Mouse (Mus musculus) ZHBTc4 (cell line): ENCODE results near the gene Sorbs1.

ENCODE experiments used
- DNase-seq: peaks from one replicate; pipeline ENCODE4 v3.0.0-alpha.2; 2011; ENCODE audit warnings: low read depth, low spot score

The Sorbs1 gene

GRCm38 (mm10) chr19:40407186-40407585 lies 106.4 kb downstream of the Sorbs1 start:
- DNase-seq, result no peak

- DNase-seq, result no peak
These were observed 106.9 kb downstream of the Sorbs1 start for GRCm38 (mm10) chr19:40406661-40407060.

- no peak for DNase-seq
These were observed 107.8 kb downstream of the Sorbs1 start for GRCm38 (mm10) chr19:40405808-40406207.

- peak; percentile 48 for DNase-seq
These were observed 109.0 kb downstream of the Sorbs1 start for GRCm38 (mm10) chr19:40404582-40404981.

GRCm38 (mm10) chr19:40403999-40404398 lies 109.6 kb downstream of the Sorbs1 start:
- DNase-seq, result no peak

- no peak for DNase-seq
These were observed 111.2 kb downstream of the Sorbs1 start for GRCm38 (mm10) chr19:40402155-40402963.

- DNase-seq, result no peak
These were observed 112.4 kb downstream of the Sorbs1 start for GRCm38 (mm10) chr19:40401213-40401612.

- no peak for DNase-seq
These were observed 113.1 kb downstream of the Sorbs1 start for GRCm38 (mm10) chr19:40400426-40401030.

- no peak for DNase-seq
These were observed 117.6 kb downstream of the Sorbs1 start for GRCm38 (mm10) chr19:40395757-40396661.

GRCm38 (mm10) chr19:40395321-40395695 lies 118.3 kb downstream of the Sorbs1 start:
- no peak for DNase-seq

GRCm38 (mm10) chr19:40394555-40395320 lies 118.8 kb downstream of the Sorbs1 start:
- DNase-seq, result no peak

GRCm38 (mm10) chr19:40392795-40393392 lies 120.7 kb downstream of the Sorbs1 start:
- no peak for DNase-seq

- DNase-seq, result peak; percentile 86
These were observed 122.1 kb downstream of the Sorbs1 start for GRCm38 (mm10) chr19:40391469-40391868.

GRCm38 (mm10) chr19:40386916-40387315 lies 126.7 kb downstream of the Sorbs1 start:
- DNase-seq, result no peak

GRCm38 (mm10) chr19:40385334-40385733 lies 128.2 kb downstream of the Sorbs1 start:
- DNase-seq, result no peak

GRCm38 (mm10) chr19:40383931-40384330 lies 129.6 kb downstream of the Sorbs1 start:
- DNase-seq, result peak; percentile 51

GRCm38 (mm10) chr19:40380656-40381055 lies 132.9 kb downstream of the Sorbs1 start:
- no peak for DNase-seq

- DNase-seq, result no peak
These were observed 133.6 kb downstream of the Sorbs1 start for GRCm38 (mm10) chr19:40380005-40380404.

- no peak for DNase-seq
These were observed 134.5 kb downstream of the Sorbs1 start for GRCm38 (mm10) chr19:40379081-40379480.

GRCm38 (mm10) chr19:40377632-40378031 lies 135.9 kb downstream of the Sorbs1 start:
- DNase-seq, result no peak
